Mouse (Mus musculus) stomach, embryonic 15.5 days (tissue): ENCODE results near the gene Cmklr1. TPM values are rescaled to one million over a fixed set of nuclear protein-coding genes. Genes with fewer than 3 reads are reported as not detected.

Experiments
- ATAC-seq: fragments of 200-750 bp; cut with Nextera tagmentation; 2 replicates; pipeline ENCODE4 v1.8.0; 2017; ENCODE audit warnings: low read depth, moderate number of reproducible peaks, moderate TSS enrichment; ENCODE audit not compliant: insufficient read depth, low FRiP score
- H3K27ac ChIP-seq: fragments of 300-500 bp; sonication (generic); 2 replicates; pipeline ENCODE4 v1.5.1; 2015; ENCODE audit warnings: mild to moderate bottlenecking, inconsistent platforms
- H3K27me3 ChIP-seq: fragments of 300-500 bp; sonication (generic); replicated peaks from 2 replicates; pipeline ENCODE4 v1.6.1; 2015; ENCODE audit warnings: inconsistent platforms
- H3K36me3 ChIP-seq: fragments of 300-500 bp; sonication (generic); 2 replicates; pipeline ENCODE4 v1.6.1; 2015; ENCODE audit warnings: inconsistent platforms
- H3K4me1 ChIP-seq: fragments of 300-500 bp; sonication (generic); 2 replicates; pipeline ENCODE4 v1.6.1; 2015; ENCODE audit warnings: inconsistent platforms
- H3K4me2 ChIP-seq: fragments of 300-500 bp; sonication (generic); 2 replicates; pipeline ENCODE4 v1.6.1; 2015; ENCODE audit warnings: mild to moderate bottlenecking, inconsistent platforms
- H3K4me3 ChIP-seq: fragments of 300-500 bp; sonication (generic); replicated peaks from 2 replicates; pipeline ENCODE4 v1.5.1; 2015; ENCODE audit warnings: inconsistent platforms
- H3K9ac ChIP-seq: fragments of 300-500 bp; sonication (generic); 2 replicates; pipeline ENCODE4 v1.6.1; 2015; ENCODE audit warnings: inconsistent platforms
- H3K9me3 ChIP-seq: fragments of 300-500 bp; sonication (generic); 2 replicates; pipeline ENCODE4 v1.6.1; 2016; ENCODE audit warnings: inconsistent platforms
- WGBS: fragments of 180-500 bp; shearing (Covaris S2); methylation state at CpG from one replicate; pipeline ENCODE4 v1.1.7; 2015; 5-methylcytosine and 5-hydroxymethylcytosine counted together
- polyA plus RNA-seq: library from polyadenylated mRNA; unstranded; fragments of >200 nt; fragmentation: Nextera tagmentation; extraction: Ambion mirVana; gene quantifications from 2 replicates; pipeline ENCODE4 v1.2.1, GENCODE M21; 2015

Cmklr1 gene
- polyA plus RNA-seq, 1 experiment from 2014 or later: 4.4 TPM

DNA sequence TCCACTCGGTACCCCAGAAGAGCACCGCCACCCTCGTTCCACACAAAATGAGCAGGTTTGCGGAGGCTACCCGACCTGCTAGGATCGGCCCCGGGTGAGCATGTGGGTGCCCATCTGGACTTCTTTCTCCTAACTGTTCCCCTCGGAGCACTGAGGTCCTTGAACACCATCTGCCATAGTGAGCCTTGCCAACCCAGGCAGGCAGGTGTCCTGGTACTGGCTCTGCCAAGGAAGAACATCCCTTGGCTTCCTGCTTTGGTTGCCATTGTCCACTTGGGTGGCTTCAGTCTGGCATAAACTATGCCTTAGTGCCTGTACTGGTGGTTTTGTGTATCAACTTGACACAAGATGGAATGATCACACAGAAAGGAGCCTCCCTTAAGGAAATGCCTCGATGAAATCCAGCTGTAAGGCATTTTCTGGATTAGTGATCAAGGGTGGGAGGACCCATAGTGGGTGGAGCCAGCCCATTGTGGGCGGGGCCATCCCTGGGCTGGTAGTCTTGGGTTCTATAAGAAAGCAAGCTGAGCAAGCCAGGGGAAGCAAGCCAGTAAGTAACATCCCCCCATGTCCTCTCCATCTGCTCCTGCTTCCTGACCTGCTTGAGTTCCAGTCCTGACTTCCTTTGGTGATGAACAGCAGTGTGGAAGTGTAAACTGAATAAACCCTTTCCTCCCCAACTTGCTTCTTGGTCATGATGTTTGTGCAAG is 28.7 kb upstream of the Cmklr1 start:
- 82% methylated on average over 10 of the region's 10 CpGs for WGBS
- no peak overlapping the region for H3K4me2 ChIP-seq
- ATAC-seq: no peak

DNA sequence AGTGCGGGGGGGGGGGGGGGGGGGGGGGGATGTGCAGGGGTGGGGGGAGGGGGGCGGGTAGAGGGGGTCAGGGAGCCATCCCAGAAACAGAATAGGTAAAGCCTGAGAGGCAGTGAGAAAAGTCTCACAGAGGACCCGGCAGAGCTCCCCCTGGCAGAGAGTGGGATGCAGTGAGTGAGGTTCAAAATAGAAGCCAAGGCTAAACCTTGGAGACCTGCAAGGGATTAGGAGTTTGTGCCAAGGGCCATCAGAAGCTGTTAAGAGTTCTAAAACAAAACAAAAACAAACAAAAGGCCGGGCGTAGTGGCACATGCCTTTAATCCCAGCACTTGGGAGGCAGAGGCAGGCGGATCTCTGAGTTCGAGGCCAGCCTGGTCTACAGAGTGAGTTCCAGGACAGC is 27.3 kb upstream of the Cmklr1 start:
- Histone ChIP-seq H3K27me3 (no peaks in the 10 kb centered on the region), H3K4me2 (no peak overlapping the region), H3K27ac (no peak overlapping the region), H3K4me3 (no peak overlapping the region), H3K4me1 (no peaks in the 10 kb centered on the region), H3K36me3 (no peaks in the 10 kb centered on the region), H3K9me3 (no peaks in the 10 kb centered on the region), H3K9ac (no peak overlapping the region)
- 68% methylated on average over 7 of the region's 7 CpGs for WGBS
- ATAC-seq: no peak

More for the DNA sequence above, 28.7 kb upstream of the Cmklr1 start:
- Histone ChIP-seq H3K9ac (no peak overlapping the region), H3K36me3 (no peaks in the 10 kb centered on the region), H3K9me3 (no peaks in the 10 kb centered on the region), H3K27ac (no peak overlapping the region), H3K4me1 (no peaks in the 10 kb centered on the region), H3K4me3 (no peak overlapping the region), H3K27me3 (no peaks in the 10 kb centered on the region)

DNA sequence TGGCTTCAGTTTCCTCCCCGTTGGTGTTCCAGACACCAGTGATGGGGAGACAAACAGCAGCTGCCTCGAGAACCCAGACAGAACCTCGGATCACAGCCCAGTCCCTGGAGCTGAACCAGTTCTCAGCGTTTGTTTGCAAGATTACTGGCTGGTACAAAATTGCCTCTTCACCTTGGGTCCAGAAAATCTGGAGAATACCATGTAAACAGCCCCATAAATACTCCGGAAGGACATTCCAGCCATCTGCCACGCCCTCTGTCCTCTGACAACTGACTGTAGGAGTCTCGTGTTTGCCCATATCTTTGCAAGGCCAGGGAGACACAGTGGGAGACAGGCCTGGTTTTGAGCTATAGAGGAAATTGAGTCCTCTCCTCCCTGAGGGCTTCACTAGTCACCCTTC is 24.6 kb upstream of the Cmklr1 start:
- Histone ChIP-seq H3K27me3 (no peaks in the 10 kb centered on the region), H3K27ac (no peak overlapping the region), H3K4me2 (no peak overlapping the region), H3K36me3 (no peaks in the 10 kb centered on the region), H3K4me3 (no peak overlapping the region), H3K9ac (no peak overlapping the region), H3K9me3 (no peaks in the 10 kb centered on the region), H3K4me1 (no peaks in the 10 kb centered on the region)
- 59% methylated on average over 7 of the region's 7 CpGs for WGBS
- ATAC-seq: no peak

DNA sequence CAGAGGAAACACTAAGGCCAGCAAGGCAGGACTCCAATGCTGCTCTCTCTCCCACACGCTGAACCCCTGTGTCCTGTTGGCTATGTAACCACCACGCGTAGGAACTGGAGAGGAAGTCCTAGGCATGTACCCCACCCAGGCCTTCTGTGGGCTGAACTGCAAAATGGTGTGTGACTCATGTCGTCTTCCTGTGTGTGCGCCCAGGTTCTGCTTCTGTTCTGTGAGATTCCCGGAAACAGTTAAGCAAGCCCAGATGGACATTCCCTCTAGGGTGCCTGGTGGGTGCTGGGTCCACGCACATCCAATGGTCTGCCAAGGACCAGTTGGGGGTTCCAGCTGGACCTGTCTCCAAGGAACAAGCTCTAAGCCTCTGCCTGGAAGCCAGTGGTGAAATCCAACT is 22.2 kb upstream of the Cmklr1 start:
- Histone ChIP-seq H3K4me2 (no peak overlapping the region), H3K4me1 (no peaks in the 10 kb centered on the region), H3K27me3 (no peaks in the 10 kb centered on the region), H3K9me3 (no peaks in the 10 kb centered on the region), H3K27ac (no peak overlapping the region), H3K4me3 (no peak overlapping the region), H3K9ac (no peak overlapping the region), H3K36me3 (no peaks in the 10 kb centered on the region)
- no peak for ATAC-seq
- 71% methylated on average over 7 of the region's 7 CpGs for WGBS

DNA sequence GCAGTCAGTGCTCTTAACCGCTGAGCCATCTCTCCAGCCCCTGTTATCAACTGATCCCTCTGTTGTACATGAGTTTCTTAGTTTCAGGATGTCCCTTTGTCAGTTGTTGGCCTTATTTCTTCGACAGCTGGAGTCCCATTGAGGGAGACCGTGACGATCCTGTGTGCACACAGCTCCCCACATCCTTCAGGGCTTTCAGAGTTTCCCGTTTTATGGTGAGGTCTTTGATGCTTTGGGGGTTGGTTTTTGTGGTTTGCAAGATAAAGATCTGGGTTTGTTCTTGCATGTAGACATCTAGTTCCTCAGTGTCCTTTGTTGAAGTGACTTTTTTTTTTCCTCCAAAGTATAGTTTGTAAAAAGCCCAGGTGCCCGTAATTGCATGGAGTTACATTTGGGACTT is 20.4 kb upstream of the Cmklr1 start:
- no peaks in the 10 kb centered on the region for H3K27me3 ChIP-seq
- no peak for ATAC-seq
- WGBS: 69% methylated on average over 6 of the region's 6 CpGs

DNA sequence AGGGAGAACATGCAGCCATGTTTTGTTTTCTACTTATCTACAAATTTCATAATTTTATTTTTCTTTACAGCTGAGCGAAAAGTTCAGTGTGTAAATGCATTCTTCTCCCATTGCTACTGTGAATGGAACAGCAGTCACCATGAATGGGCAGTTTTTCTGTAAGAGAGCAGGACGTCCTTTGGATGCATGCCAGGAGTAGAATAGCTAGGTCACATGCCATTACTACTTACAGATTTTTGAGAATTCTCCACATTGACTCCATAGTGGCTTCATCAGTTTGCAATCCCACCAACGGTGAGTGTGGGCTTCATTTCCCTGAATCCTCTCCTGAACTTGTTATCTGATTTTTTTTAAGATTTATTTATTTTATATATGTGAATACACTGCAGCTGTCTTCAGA is 19.9 kb upstream of the Cmklr1 start:
- H3K9me3 ChIP-seq: no peaks in the 10 kb centered on the region
- no peak overlapping the region for H3K9ac ChIP-seq
- H3K27me3 ChIP-seq: no peaks in the 10 kb centered on the region
- ATAC-seq: no peak
- H3K4me1 ChIP-seq: no peaks in the 10 kb centered on the region
- H3K4me2 ChIP-seq: no peak overlapping the region
- 56% methylated on average over 3 of the region's 3 CpGs for WGBS
- no peak overlapping the region for H3K4me3 ChIP-seq
- no peak overlapping the region for H3K27ac ChIP-seq
- H3K36me3 ChIP-seq: no peaks in the 10 kb centered on the region

More for the DNA sequence above, 20.4 kb upstream of the Cmklr1 start:
- Histone ChIP-seq H3K4me1 (no peaks in the 10 kb centered on the region), H3K4me3 (no peak overlapping the region), H3K9me3 (no peaks in the 10 kb centered on the region), H3K27ac (no peak overlapping the region), H3K36me3 (no peaks in the 10 kb centered on the region), H3K4me2 (no peak overlapping the region), H3K9ac (no peak overlapping the region)

DNA sequence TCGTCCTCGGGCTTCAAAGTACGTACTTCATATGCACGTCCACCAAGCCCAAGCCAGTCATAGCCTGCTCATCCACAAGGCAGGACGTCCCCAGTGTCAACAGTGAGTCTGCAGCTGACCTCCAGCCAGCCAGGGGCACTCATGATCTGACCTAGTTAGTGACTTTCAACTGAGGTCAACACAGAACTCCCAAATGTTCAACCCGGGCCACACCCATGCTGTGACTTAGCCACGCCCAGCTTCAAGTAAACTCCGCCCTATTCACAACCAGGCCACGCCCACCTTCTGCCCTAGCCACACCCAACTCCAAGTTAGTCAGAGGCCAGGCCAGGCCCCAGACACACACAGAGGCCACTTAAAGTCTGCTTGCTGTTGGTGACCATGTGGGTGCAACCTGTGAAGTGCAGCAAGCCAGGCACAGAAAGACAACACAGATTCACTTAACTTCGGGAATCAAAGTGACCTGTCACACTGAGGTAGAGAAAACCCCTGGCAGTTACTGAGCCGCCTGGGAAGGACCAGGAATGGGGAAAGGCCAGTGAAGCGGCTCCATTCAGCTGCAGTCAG is 14.5 kb upstream of the Cmklr1 start:
- no peaks in the 10 kb centered on the region for H3K9me3 ChIP-seq
- no peak overlapping the region for H3K4me2 ChIP-seq
- H3K27me3 ChIP-seq: no peaks in the 10 kb centered on the region
- no peaks in the 10 kb centered on the region; the same call in 1 of the 2 replicates for H3K4me1 ChIP-seq
- no peaks in the 10 kb centered on the region for H3K36me3 ChIP-seq
- H3K27ac ChIP-seq: no peak overlapping the region
- no peak overlapping the region for H3K9ac ChIP-seq
- no peak overlapping the region for H3K4me3 ChIP-seq
- no peak for ATAC-seq
- 70% methylated on average over 12 of the region's 12 CpGs for WGBS

DNA sequence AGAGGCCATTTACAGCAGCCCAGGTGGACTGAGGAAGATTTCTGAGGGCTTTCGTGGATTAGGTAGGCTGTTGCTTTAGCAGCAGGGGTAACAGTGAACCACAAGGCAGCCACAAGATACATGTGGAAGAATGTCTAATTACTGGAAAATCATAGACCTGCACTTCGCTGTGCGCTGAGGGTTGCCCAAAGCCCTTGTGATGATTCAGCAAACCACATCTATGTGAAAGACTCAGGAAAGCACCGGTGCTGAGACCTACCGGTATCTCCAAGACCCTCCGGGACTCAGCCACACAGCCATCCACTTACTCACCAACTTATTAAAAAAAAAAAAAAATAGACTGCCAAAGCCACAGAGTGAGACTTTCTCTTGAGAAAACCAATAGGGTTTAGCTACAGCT is 13.9 kb upstream of the Cmklr1 start:
- no peak overlapping the region for H3K4me2 ChIP-seq
- H3K27me3 ChIP-seq: no peaks in the 10 kb centered on the region
- H3K4me3 ChIP-seq: no peak overlapping the region
- H3K36me3 ChIP-seq: no peaks in the 10 kb centered on the region
- H3K9ac ChIP-seq: no peak overlapping the region
- no peaks in the 10 kb centered on the region; the same call in 1 of the 2 replicates for H3K4me1 ChIP-seq
- 86% methylated on average over 6 of the region's 6 CpGs for WGBS
- no peaks in the 10 kb centered on the region for H3K9me3 ChIP-seq
- no peak overlapping the region for H3K27ac ChIP-seq
- no peak for ATAC-seq

DNA sequence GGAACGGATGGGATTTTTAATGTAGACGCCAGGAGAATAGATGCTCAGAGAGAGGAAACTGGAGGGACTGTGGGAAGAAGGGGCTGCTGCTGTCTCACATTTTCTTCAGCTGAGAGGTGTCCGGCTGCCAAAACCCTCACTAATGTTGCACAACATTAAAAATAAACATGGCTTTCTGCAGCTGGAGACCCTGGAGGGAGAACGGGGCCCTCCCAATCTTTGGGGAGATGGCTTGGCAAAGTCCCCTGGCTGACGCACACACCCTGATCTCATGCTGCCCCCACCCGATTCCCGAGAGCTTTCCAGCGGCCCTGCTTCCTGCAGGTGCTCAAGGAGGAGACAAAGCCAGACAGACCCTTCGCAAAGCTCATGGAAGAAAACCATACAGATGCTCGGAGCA is 10.6 kb upstream of the Cmklr1 start:
- H3K9ac ChIP-seq: no peak overlapping the region
- H3K27me3 ChIP-seq: no peaks in the 10 kb centered on the region
- no peak overlapping the region for H3K4me2 ChIP-seq
- no peak overlapping the region for H3K4me3 ChIP-seq
- no peaks in the 10 kb centered on the region; the same call in 1 of the 2 replicates for H3K4me1 ChIP-seq
- no peaks in the 10 kb centered on the region for H3K36me3 ChIP-seq
- no peak overlapping the region for H3K27ac ChIP-seq
- no peak; the same call in 1 of the 2 replicates for ATAC-seq
- H3K9me3 ChIP-seq: no peaks in the 10 kb centered on the region
- 37% methylated on average over 10 of the region's 10 CpGs for WGBS

DNA sequence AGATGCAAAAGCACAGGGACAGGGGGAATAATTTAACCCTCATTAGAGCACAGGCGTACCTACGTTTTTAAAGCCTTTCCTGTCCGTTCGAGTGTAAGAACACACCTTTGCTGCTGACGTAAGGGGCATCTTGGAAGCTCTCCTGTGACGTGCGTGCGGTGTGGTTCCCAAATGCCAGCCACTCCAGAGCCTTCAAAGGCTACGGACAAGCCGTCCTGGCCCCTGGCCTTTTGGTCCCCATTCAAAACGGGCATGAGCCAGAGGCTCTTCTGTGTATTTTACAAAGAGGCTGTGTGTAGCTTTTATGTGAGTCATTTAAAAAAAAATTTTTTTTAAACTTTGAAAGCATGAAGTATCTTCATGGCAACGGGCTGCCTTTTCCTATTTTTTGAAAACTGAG is 4.6 kb upstream of the Cmklr1 start:
- no peaks in the 10 kb centered on the region for H3K36me3 ChIP-seq
- no peaks in the 10 kb centered on the region for H3K27me3 ChIP-seq
- H3K9me3 ChIP-seq: no peaks in the 10 kb centered on the region
- no peak overlapping the region for H3K4me2 ChIP-seq
- H3K9ac ChIP-seq: no peak overlapping the region
- WGBS: 78% methylated on average over 12 of the region's 12 CpGs
- H3K27ac ChIP-seq: no peak overlapping the region
- peaks cover 10% of the 10 kb centered on the region for H3K4me1 ChIP-seq
- ATAC-seq: no peak
- H3K4me3 ChIP-seq: no peak overlapping the region

DNA sequence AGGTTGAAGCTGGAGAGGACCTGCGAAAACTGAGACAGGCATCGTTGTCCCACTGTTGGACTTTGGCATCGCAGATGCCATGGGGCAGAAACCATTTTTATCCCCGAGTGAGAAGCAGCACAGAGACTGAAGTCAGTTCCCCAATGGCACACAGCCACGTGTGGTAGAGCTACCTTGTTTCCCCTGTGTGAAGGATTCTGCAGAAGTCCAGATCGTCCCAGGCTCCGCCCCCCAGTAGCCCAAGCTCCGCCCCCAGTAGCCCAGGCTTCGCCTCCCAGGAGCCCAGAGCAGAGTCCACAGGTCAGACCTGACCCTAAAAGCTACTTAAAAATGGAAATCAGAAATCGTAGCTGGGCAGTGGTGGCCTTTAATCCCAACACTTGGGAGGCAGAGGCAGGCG is 4.0 kb upstream of the Cmklr1 start:
- H3K36me3 ChIP-seq: no peaks in the 10 kb centered on the region
- no peak overlapping the region for H3K27ac ChIP-seq
- WGBS: 77% methylated on average over 11 of the region's 11 CpGs
- H3K9ac ChIP-seq: no peak overlapping the region
- H3K27me3 ChIP-seq: no peaks in the 10 kb centered on the region
- peaks cover 11% of the 10 kb centered on the region for H3K4me1 ChIP-seq
- no peak for ATAC-seq
- H3K4me2 ChIP-seq: no peak overlapping the region
- no peaks in the 10 kb centered on the region for H3K9me3 ChIP-seq
- no peak overlapping the region for H3K4me3 ChIP-seq

DNA sequence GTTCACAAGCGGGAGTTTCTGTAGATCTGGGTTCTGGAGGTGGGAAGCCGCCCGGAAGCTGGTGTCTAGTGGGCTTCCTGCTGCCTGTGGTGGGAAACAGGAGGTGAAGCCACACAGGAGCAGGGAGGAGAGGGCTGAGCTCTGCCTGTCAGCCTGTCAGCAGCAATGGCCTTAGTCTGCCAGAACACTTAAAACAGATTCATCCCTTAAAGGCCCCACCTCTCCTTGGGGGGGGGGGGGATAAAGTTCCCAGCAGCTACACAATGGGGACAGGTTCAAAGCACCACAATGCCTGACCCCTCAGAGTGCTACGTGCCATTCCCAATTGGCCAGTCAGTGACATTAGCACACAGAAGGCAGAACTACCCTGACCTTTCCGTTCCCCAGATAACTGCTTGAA is 2.0 kb upstream of the Cmklr1 start:
- H3K4me1 ChIP-seq: peaks cover 11% of the 10 kb centered on the region
- no peak overlapping the region for H3K4me2 ChIP-seq
- no peak for ATAC-seq
- H3K27ac ChIP-seq: no peak overlapping the region
- no peak overlapping the region for H3K9ac ChIP-seq
- no peak overlapping the region for H3K4me3 ChIP-seq
- H3K27me3 ChIP-seq: no peaks in the 10 kb centered on the region
- H3K9me3 ChIP-seq: no peaks in the 10 kb centered on the region
- no peaks in the 10 kb centered on the region for H3K36me3 ChIP-seq
- 16% methylated on average over 5 of the region's 5 CpGs for WGBS
